Mouse (Mus musculus): ENCODE results near the gene Sipa1l1. TPM values are rescaled to one million over a fixed set of nuclear protein-coding genes. Genes with fewer than 3 reads are reported as not detected.

Gene Sipa1l1
- polyA plus RNA-seq, 2 experiments, result 2.6 to 2.7 TPM

GRCm38 (mm10) chr12:82151019-82151418, 18.1 kb upstream of the Sipa1l1 start:
- H3K27me3 ChIP-seq (ENCODE audit: control insufficient read depth, insufficient read depth, low read length), result no peaks in the 10 kb centered on the region
- DNase-seq (ENCODE audit: low read depth in 3 of 3, low spot score in 3 of 3), result no peak
- H3K9me3 ChIP-seq (ENCODE audit: control insufficient read depth, low read length), result no peaks in the 10 kb centered on the region
- no peaks in the 10 kb centered on the region; a peak in 1 of 4 replicates for H3K4me1 ChIP-seq (replicated peaks; ENCODE audit: control insufficient read depth in 2 of 2, insufficient read depth in 2 of 2, low read length in 1 of 2)
- H3K4me3 ChIP-seq (ENCODE audit: insufficient read depth in 1 of 2, low read depth in 2 of 2, low read length in 2 of 2), result no peak overlapping the region
- H3K9ac ChIP-seq (replicated peaks), result no peak overlapping the region
- WGBS (ENCODE audit: insufficient replicate concordance), result 21% methylated on average over 2 of the region's 2 CpGs
- no peak overlapping the region for H3K27ac ChIP-seq
- H3K36me3 ChIP-seq (replicated peaks; ENCODE audit: control insufficient read depth, insufficient read depth, low read depth), result no peaks in the 10 kb centered on the region
- ATAC-seq (ENCODE audit: insufficient read depth), result no peak
- TF ChIP-seq EP300 (IDR thresholded peaks at IDR 0.05; ENCODE audit: low read depth), result no peak
- TF ChIP-seq CTCF (IDR thresholded peaks at IDR 0.05; ENCODE audit: low read depth), result no peak
- no peak overlapping the region for H3K4me2 ChIP-seq (ENCODE audit: low read depth)

GRCm38 (mm10) chr12:82154527-82154926, 14.6 kb upstream of the Sipa1l1 start:
- Histone ChIP-seq H3K4me3 (ENCODE audit: insufficient read depth in 1 of 2, low read depth in 2 of 2, low read length in 2 of 2) (no peak overlapping the region), H3K4me1 (replicated peaks; ENCODE audit: control insufficient read depth in 2 of 2, insufficient read depth in 2 of 2, low read length in 1 of 2) (no peaks in the 10 kb centered on the region; a peak in 1 of 4 replicates), H3K27ac (no peak overlapping the region), H3K9ac (replicated peaks) (no peak overlapping the region), H3K27me3 (ENCODE audit: control insufficient read depth, insufficient read depth, low read length) (no peaks in the 10 kb centered on the region), H3K4me2 (ENCODE audit: low read depth) (no peak overlapping the region), H3K36me3 (replicated peaks; ENCODE audit: control insufficient read depth, insufficient read depth, low read depth) (no peaks in the 10 kb centered on the region), H3K9me3 (ENCODE audit: control insufficient read depth, low read length) (no peaks in the 10 kb centered on the region)
- WGBS (ENCODE audit: insufficient replicate concordance), result 62% methylated on average over 4 of the region's 4 CpGs
- ATAC-seq (ENCODE audit: insufficient read depth) (no peak), DNase-seq (ENCODE audit: low read depth in 3 of 3, low spot score in 3 of 3) (no peak)
- no peak for TF ChIP-seq EP300 (IDR thresholded peaks at IDR 0.05; ENCODE audit: low read depth)
- no peak for TF ChIP-seq CTCF (IDR thresholded peaks at IDR 0.05; ENCODE audit: low read depth)

DNA sequence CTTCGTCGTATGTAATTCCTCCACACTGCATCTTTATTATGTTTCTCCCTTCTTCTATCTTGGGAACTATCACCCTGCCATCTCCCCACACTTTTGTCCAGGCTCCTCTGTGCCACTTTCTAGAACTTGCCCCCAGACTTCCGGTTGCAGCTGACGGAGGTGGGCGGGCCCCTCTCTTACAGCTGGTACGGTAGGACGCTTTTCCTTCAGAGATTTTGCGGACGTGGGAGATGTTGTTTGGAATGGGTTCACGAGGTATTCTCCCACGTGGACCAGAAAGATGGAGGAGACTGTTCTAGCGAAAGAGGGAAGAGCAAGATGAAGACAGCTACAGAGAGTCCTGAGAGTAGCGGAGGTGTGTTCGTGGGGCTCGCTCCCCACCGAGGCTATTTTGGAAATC, 10.6 kb upstream of the Sipa1l1 start:
- Histone ChIP-seq H3K4me2 (ENCODE audit: low read depth) (no peak overlapping the region), H3K9me3 (ENCODE audit: control insufficient read depth, low read length) (no peaks in the 10 kb centered on the region), H3K27ac (no peak overlapping the region), H3K4me1 (replicated peaks; ENCODE audit: control insufficient read depth in 2 of 2, insufficient read depth in 2 of 2, low read length in 1 of 2) (no peaks in the 10 kb centered on the region), H3K27me3 (ENCODE audit: control insufficient read depth, insufficient read depth, low read length) (no peaks in the 10 kb centered on the region), H3K4me3 (ENCODE audit: insufficient read depth in 1 of 2, low read depth in 2 of 2, low read length in 2 of 2) (no peak overlapping the region), H3K36me3 (replicated peaks; ENCODE audit: control insufficient read depth, insufficient read depth, low read depth) (no peaks in the 10 kb centered on the region), H3K9ac (replicated peaks) (no peak overlapping the region)
- ATAC-seq (ENCODE audit: insufficient read depth) (no peak), DNase-seq (ENCODE audit: low read depth in 3 of 3, low spot score in 3 of 3) (no peak)
- WGBS (ENCODE audit: insufficient replicate concordance), result 78% methylated on average over 16 of the region's 16 CpGs
- no peak for TF ChIP-seq EP300 (IDR thresholded peaks at IDR 0.05; ENCODE audit: low read depth)
- TF ChIP-seq CTCF (IDR thresholded peaks at IDR 0.05; ENCODE audit: low read depth), result no peak

DNA sequence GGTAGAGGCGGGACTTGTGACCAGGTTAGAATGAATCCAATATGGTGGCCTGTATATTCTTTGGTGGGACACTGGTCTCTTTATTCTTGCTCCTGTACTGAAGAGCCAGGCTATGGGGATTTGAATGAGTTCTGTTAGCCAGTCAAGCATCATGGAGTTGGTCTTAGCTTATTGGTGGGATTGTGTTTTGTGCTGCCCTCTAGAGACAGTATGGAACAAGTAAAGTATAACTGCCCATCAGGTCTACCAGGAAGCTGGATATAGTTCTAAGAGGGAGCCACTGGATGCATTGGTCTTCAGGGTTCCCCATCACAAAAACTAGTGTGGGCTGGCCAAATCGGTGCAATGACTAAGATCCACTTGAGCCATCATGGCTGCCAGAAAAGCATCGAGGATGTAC, 9.7 kb upstream of the Sipa1l1 start:
- no peak overlapping the region for H3K27ac ChIP-seq
- H3K9me3 ChIP-seq (ENCODE audit: control insufficient read depth, low read length), result no peaks in the 10 kb centered on the region
- H3K4me2 ChIP-seq (ENCODE audit: low read depth), result no peak overlapping the region
- H3K4me1 ChIP-seq (replicated peaks; ENCODE audit: control insufficient read depth in 2 of 2, insufficient read depth in 2 of 2, low read length in 1 of 2), result no peaks in the 10 kb centered on the region
- H3K27me3 ChIP-seq (ENCODE audit: control insufficient read depth, insufficient read depth, low read length), result no peaks in the 10 kb centered on the region
- H3K9ac ChIP-seq (replicated peaks), result no peak overlapping the region
- DNase-seq (ENCODE audit: low read depth in 3 of 3, low spot score in 3 of 3) (no peak), ATAC-seq (ENCODE audit: insufficient read depth) (no peak)
- H3K4me3 ChIP-seq (ENCODE audit: insufficient read depth in 1 of 2, low read depth in 2 of 2, low read length in 2 of 2), result no peak overlapping the region
- TF ChIP-seq EP300 (IDR thresholded peaks at IDR 0.05; ENCODE audit: low read depth) (no peak), CTCF (IDR thresholded peaks at IDR 0.05; ENCODE audit: low read depth) (no peak)
- 71% methylated on average over 3 of the region's 3 CpGs for WGBS (ENCODE audit: insufficient replicate concordance)
- no peaks in the 10 kb centered on the region for H3K36me3 ChIP-seq (replicated peaks; ENCODE audit: control insufficient read depth, insufficient read depth, low read depth)

DNA sequence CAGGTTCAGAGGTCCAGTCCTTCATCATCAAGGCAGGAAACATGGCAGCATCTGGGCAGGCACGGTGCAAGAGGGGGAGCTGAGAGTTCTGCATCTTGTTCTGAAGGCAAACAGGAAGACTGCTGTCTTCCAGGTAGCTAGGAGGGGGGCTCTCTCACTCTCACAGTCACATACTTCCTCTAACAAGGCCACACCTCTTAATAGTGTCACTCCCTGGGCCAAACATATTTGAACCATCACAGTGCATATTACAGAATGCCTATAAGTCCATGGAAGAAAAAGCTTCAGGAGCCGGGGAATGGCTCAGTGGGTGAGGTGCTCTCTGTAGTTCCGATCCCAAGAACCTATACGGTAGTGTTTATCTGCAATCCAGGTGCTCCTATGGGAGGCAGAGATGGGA, 3.5 kb upstream of the Sipa1l1 start:
- TF ChIP-seq EP300 (IDR thresholded peaks at IDR 0.05; ENCODE audit: low read depth), result no peak
- TF ChIP-seq CTCF (IDR thresholded peaks at IDR 0.05; ENCODE audit: low read depth), result no peak
- Histone ChIP-seq H3K36me3 (replicated peaks; ENCODE audit: control insufficient read depth, insufficient read depth, low read depth) (no peaks in the 10 kb centered on the region), H3K27ac (no peak overlapping the region), H3K4me3 (ENCODE audit: insufficient read depth in 1 of 2, low read depth in 2 of 2, low read length in 2 of 2) (no peak overlapping the region), H3K4me1 (replicated peaks; ENCODE audit: control insufficient read depth in 2 of 2, insufficient read depth in 2 of 2, low read length in 1 of 2) (peaks cover 2 to 9% of the 10 kb centered on the region in 2 experiments; a peak in 2 of 4 replicates), H3K27me3 (ENCODE audit: control insufficient read depth, insufficient read depth, low read length) (no peaks in the 10 kb centered on the region; the same call in 1 of the 2 replicates), H3K9ac (replicated peaks) (no peak overlapping the region), H3K4me2 (ENCODE audit: low read depth) (no peak overlapping the region), H3K9me3 (ENCODE audit: control insufficient read depth, low read length) (no peaks in the 10 kb centered on the region)
- DNase-seq (ENCODE audit: low read depth in 3 of 3, low spot score in 3 of 3) (no peak), ATAC-seq (ENCODE audit: insufficient read depth) (no peak)
- WGBS (ENCODE audit: insufficient replicate concordance), result 61% methylated on average over 4 of the region's 4 CpGs
